Mouse (Mus musculus) megakaryocyte, embryonic 14.5 days (primary cell): Measurements from ENCODE around the gene Pcdh9. TPM values are rescaled to one million over a fixed set of nuclear protein-coding genes. Genes with fewer than 3 reads are reported as not detected.

Experiments
- H3K27me3 ChIP-seq: replicated peaks from 2 replicates; pipeline ENCODE3; 2012; ENCODE audit warnings: inconsistent platforms
- H3K36me3 ChIP-seq: replicated peaks from 2 replicates; pipeline ENCODE3; 2012; ENCODE audit warnings: low read length, inconsistent platforms, mixed read lengths
- H3K4me1 ChIP-seq: 2 replicates; pipeline ENCODE4 v1.6.1; 2012; ENCODE audit warnings: inconsistent platforms
- H3K4me3 ChIP-seq: replicated peaks from 2 replicates; pipeline ENCODE3; 2012; ENCODE audit warnings: moderate library complexity, mild to moderate bottlenecking, inconsistent platforms
- H3K9me3 ChIP-seq: 2 replicates; pipeline ENCODE4 v1.6.1; 2012; ENCODE audit warnings: inconsistent platforms
- FLI1 ChIP-seq: IDR thresholded peaks from 2 replicates; pipeline ENCODE4 v1.6.1; 2012; ENCODE audit warnings: low read length, inconsistent platforms, mixed read lengths
- GATA1 ChIP-seq: IDR thresholded peaks from 3 replicates; pipeline ENCODE4 v1.6.1; 2012; ENCODE audit warnings: mixed read lengths, low read length, inconsistent platforms, borderline replicate concordance
- polyA plus RNA-seq: library from polyadenylated mRNA; stranded (reverse); fragments of >175 nt; gene quantifications from 2 replicates; pipeline ENCODE4 v1.2.3, GENCODE M21; 2012; ENCODE audit warnings: low replicate concordance; ENCODE audit not compliant: insufficient read depth

The Pcdh9 gene
- polyA plus RNA-seq, 1 experiment: not detected

DNA sequence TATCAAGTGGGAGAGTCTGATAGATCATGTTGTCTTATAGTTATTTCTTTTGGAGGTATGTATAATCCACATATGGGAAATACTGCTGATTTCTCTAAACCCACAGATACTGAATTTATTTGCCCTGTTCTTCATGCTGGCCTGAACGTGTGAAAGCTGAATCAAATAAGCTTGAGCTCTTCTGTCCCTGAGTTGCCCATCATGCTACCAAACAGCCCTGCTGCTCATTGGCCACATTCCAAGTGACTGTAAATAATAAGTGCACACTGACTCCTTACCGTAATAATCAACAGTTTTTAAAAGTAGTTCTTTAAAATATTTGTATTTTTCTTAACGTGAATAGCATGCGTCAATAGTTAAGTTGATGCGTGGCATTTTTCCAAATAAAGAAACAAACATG lies 370.3 kb downstream of the Pcdh9 start:
- Histone ChIP-seq H3K9me3 (no peaks in the 10 kb centered on the region), H3K4me1 (no peaks in the 10 kb centered on the region), H3K27me3 (no peaks in the 10 kb centered on the region), H3K4me3 (no peak overlapping the region), H3K36me3 (no peaks in the 10 kb centered on the region)
- TF ChIP-seq GATA1 (no peak), FLI1 (no peak)

DNA sequence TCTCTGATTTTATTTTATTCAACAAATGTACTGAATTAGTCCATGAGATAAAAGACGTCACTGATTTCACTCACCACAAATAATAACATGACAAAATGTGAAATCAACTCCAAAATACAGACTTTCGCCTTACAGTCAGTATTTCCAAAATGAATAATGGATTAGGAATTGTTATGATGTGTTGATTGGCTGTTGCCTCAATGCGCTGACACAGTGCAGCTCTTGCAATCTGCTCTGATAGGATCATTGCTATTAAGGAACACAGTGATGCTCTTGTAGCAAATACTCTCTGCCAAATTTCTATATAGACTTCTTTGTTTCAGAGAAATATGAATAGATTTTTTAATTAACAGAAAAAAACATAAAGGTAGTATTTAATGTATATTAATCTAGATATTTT lies 373.8 kb downstream of the Pcdh9 start:
- no peaks in the 10 kb centered on the region for H3K4me1 ChIP-seq
- H3K27me3 ChIP-seq: no peaks in the 10 kb centered on the region
- H3K36me3 ChIP-seq: no peaks in the 10 kb centered on the region
- H3K9me3 ChIP-seq: no peaks in the 10 kb centered on the region
- no peak for TF ChIP-seq FLI1
- no peak for TF ChIP-seq GATA1
- H3K4me3 ChIP-seq: no peak overlapping the region

DNA sequence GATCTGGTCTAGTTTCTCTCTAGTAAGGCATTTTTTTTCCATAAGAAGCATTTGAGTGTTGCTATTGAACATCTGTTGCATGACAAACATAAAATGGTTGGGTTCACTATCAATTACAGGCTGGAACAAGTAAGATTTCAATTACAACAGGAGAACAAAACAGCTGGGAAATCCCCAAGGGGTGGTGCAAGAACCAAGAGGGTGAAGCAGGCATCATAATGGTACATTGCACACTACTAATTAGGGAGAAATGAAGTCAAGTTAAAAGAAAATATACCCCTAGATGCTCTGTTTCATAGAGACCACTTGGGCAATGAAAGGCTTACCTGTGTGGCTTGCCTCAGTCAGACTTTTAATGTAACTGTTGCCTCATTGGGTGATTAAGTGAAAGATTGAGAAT lies 384.4 kb downstream of the Pcdh9 start:
- Histone ChIP-seq H3K9me3 (no peaks in the 10 kb centered on the region), H3K36me3 (no peaks in the 10 kb centered on the region), H3K4me3 (no peak overlapping the region), H3K27me3 (no peaks in the 10 kb centered on the region), H3K4me1 (no peaks in the 10 kb centered on the region)
- no peak for TF ChIP-seq FLI1
- no peak for TF ChIP-seq GATA1

DNA sequence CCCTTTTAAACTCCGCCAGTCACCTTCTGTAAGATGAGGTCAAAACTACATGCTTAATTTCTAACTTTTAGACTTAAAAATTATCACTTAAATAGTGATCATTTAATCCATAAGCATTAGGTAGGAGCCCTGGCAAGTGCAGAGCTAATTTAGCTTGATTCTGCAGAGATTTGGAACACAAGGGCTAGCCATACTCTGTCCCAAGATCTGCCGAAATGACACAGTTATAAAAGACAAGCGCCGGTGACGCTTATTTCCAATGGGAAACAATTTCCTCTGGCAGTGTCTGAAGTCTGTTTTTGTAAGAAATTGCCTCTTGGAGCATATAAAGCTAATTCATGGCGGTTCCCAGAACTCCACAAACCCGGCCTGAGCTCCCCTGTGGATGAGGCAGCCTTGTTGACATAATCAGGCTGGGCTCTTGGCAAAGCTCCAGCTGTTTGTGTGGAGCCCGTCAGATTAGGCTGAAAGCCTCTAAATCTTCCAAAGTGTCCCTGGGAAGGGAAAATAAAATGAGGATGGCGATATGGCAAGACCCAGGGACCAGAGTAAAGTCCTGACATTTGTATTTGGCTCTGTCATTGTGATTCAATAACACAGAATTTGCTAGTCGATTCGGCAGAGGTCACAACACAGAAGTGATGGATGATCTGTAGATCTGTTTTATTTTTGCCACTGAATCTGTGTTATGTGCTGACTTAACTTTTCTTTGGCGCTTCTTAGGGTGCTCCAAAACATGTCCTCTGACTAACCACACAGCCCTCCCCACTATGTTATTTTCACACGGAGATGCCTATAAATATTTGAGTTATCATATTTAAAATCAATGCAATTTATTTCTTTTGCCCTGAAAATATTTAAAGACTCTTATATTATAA lies 391.4 kb downstream of the Pcdh9 start:
- H3K4me1 ChIP-seq: no peaks in the 10 kb centered on the region
- H3K36me3 ChIP-seq: no peaks in the 10 kb centered on the region
- H3K4me3 ChIP-seq: no peak overlapping the region
- no peaks in the 10 kb centered on the region for H3K27me3 ChIP-seq
- no peaks in the 10 kb centered on the region for H3K9me3 ChIP-seq
- TF ChIP-seq FLI1: no peak
- TF ChIP-seq GATA1: no peak

DNA sequence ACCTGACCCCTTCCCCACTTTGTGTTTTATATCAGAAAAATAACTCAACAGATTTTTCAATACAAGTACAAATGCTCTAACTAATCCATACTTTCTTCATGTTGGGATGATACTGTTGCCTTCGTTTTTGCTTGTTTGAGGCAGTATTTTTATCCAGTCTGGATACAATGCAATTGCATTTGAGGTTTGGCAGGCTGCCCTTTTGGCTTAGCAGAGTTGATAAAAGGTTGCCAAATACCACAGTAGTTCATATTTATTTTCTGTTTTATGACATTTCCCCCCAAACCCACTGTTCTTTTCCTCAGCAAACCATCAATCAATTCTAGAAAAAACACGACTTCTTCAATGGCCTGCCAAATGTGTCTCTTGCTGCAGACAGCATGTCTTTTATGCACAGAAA lies 415.5 kb downstream of the Pcdh9 start:
- H3K4me3 ChIP-seq: no peak overlapping the region
- TF ChIP-seq FLI1 (no peak), GATA1 (no peak)
- H3K27me3 ChIP-seq: no peaks in the 10 kb centered on the region
- no peaks in the 10 kb centered on the region for H3K9me3 ChIP-seq
- H3K36me3 ChIP-seq: no peaks in the 10 kb centered on the region
- no peaks in the 10 kb centered on the region for H3K4me1 ChIP-seq

DNA sequence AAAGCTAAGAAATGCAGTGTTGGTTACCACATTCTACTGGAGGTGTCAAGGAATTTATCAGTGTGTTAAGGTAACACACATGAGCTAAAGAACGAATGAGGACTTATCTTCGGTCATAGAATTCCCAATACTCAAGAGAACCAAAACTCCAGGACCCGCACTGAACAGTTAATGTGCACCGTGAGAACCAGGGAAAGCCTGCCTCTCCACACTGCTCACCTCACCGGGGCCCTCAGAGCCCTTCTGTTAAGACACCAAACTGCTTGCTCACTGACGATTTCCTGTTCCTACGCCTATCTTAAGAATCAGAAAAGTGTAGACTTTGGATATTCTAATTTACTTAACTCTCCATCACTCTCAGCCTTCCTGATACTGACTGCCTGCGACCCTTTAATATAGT lies 418.0 kb downstream of the Pcdh9 start:
- Histone ChIP-seq H3K4me1 (no peaks in the 10 kb centered on the region), H3K9me3 (no peaks in the 10 kb centered on the region), H3K4me3 (no peak overlapping the region), H3K36me3 (no peaks in the 10 kb centered on the region), H3K27me3 (no peaks in the 10 kb centered on the region)
- TF ChIP-seq GATA1 (no peak), FLI1 (no peak)

DNA sequence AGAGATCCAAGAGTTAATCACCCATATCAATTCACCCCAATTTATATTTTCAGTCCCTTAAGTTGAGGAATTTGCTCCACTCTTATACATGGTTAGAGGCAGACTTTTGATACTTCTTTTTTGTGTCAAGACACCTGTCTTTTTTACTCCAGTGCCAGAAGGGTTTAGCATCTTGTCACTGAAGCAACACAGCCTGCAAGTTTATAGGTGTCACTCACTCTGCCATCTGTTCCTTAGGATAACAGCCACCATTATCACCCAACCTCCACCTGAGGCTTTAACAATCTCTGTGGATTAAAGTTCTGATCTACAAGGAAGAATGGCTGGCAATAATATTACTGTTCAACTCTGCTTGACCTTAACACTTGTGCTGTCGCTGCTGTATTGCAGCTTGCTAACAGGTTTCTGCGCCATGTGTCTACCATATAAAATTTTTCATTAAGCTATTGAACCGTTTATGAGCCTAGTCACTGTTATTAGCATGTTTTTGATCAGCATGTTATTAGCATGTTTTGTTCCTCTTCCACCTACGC lies 427.1 kb downstream of the Pcdh9 start:
- Histone ChIP-seq H3K36me3 (no peaks in the 10 kb centered on the region), H3K4me1 (no peaks in the 10 kb centered on the region), H3K27me3 (no peaks in the 10 kb centered on the region), H3K9me3 (no peaks in the 10 kb centered on the region), H3K4me3 (no peak overlapping the region)
- no peak for TF ChIP-seq GATA1

DNA sequence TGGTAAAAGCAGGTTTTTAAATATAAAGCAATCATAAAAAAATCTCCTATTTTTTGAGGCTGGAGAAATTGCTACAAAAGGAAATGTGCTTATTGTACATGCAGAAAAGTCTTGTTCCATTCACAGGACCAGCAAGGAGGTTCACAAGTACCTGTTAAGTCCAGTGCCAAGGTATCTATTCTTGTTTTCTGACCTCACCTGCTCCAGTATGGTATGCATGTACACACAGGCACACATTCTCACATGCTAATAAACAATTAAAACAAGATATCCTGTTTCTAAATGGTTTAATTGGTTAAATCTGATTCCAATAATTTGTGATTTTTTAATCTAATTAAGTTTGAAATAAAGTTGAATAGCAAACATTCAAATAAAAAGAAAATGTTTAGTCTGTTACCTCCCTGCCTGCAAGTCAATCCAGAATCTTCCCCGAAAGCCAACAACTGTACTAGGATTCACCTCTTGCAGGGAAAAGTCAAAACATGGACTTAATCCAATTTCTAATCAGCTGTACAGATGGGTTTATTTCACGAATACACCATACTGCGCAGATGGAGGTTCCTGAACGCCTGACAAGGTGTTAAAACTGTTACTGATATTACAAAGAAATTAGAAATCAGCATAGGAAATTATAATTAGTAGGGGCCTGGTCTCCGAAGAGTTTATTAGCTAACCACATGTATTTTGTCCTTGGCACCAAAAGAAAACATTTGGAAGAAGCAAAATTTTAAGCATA lies 439.4 kb downstream of the Pcdh9 start:
- no peaks in the 10 kb centered on the region for H3K36me3 ChIP-seq
- no peak overlapping the region for H3K4me3 ChIP-seq
- H3K4me1 ChIP-seq: no peaks in the 10 kb centered on the region
- no peaks in the 10 kb centered on the region for H3K27me3 ChIP-seq
- TF ChIP-seq FLI1: no peak
- TF ChIP-seq GATA1: no peak
- no peaks in the 10 kb centered on the region for H3K9me3 ChIP-seq

DNA sequence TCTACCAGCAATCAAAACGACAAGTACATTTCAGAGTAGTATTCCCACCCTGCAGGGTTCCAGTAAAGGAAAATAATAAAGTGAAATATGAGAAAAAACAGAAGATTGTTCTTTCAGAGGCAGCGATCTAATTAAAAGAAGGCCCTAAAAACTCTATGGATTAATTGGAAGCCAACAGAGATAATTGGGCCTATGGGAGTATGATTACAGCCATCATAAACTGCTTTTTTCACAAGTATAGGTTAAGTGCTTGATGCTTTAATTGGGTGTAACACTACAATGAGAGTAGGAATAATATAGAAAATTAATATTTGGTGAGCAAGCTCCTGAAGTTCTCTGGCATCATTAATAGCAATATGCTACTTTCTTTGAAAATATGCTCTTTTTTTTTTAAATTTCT lies 448.6 kb downstream of the Pcdh9 start:
- H3K4me3 ChIP-seq: no peak overlapping the region
- H3K9me3 ChIP-seq: no peaks in the 10 kb centered on the region
- TF ChIP-seq GATA1 (no peak), FLI1 (no peak)
- H3K4me1 ChIP-seq: no peaks in the 10 kb centered on the region
- H3K27me3 ChIP-seq: no peaks in the 10 kb centered on the region
- H3K36me3 ChIP-seq: no peaks in the 10 kb centered on the region

DNA sequence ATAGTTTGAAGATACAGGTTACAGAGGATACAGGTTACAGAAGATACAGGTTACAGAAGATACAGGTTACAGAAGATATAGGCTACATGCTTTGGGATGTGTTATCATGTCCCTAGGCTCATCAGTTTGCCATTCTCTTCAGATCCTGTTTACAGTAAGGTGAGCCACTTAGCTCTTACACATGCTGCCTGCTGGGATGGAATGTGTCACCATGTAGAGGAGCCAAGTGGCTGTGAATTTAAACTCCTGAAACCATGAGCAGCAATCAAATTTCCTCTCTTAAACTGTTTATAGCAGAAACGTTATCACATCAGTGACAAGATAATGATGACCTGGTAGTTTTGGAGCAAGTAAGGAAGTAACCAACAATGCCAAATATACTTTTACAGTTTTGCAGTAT lies 453.3 kb downstream of the Pcdh9 start:
- TF ChIP-seq FLI1: no peak
- TF ChIP-seq GATA1: no peak
- Histone ChIP-seq H3K9me3 (no peaks in the 10 kb centered on the region), H3K4me1 (no peaks in the 10 kb centered on the region), H3K36me3 (no peaks in the 10 kb centered on the region), H3K4me3 (no peak overlapping the region), H3K27me3 (no peaks in the 10 kb centered on the region)
